Mouse (Mus musculus) MN1 (cell line): ENCODE measurements at regions not wholly inside any gene's neighbourhood (a gene's known extent, or its start where the extent isn't known, plus 50 kb on each side); places are given as distances from the start of the nearest gene placed in this dataset.
A peak's percentile ranks its signal among the peaks of the same experiment; 100 is the strongest.

Source experiments
- DNase-seq: peaks from one replicate; pipeline ENCODE4 v3.0.0-alpha.2; 2016; ENCODE audit warnings: low spot score

GRCm38 (mm10) chr14:71894811-71895210 lies 596.8 kb downstream of the Gm9195 start:
- DNase-seq: no peak

- no peak for DNase-seq
Observed at GRCm38 (mm10) chr14:71893361-71893760, 598.3 kb downstream of the Gm9195 start.

- DNase-seq: no peak
Observed at GRCm38 (mm10) chr14:71891667-71892066, 600.0 kb downstream of the Gm9195 start.

- DNase-seq: no peak
Observed at GRCm38 (mm10) chr14:71882871-71883270, 608.8 kb downstream of the Gm9195 start.

GRCm38 (mm10) chr14:71845546-71845945 lies 646.1 kb downstream of the Gm9195 start:
- peak; percentile 6 for DNase-seq

- DNase-seq: no peak
Observed at GRCm38 (mm10) chr14:71808863-71809487, 682.7 kb downstream of the Gm9195 start.

- peak; percentile 50 for DNase-seq
Observed at GRCm38 (mm10) chr14:71805624-71806023, 686.0 kb downstream of the Gm9195 start.

- DNase-seq: peak; percentile 32
Observed at GRCm38 (mm10) chr14:71799861-71800260, 691.8 kb downstream of the Gm9195 start.

- DNase-seq: peak; percentile 9
Observed at GRCm38 (mm10) chr14:71795713-71796112, 695.9 kb downstream of the Gm9195 start.

GRCm38 (mm10) chr14:71776990-71777525 lies 714.6 kb downstream of the Gm9195 start:
- no peak for DNase-seq

GRCm38 (mm10) chr14:71766856-71767255 lies 724.8 kb downstream of the Gm9195 start:
- no peak for DNase-seq

- DNase-seq: no peak
Observed at GRCm38 (mm10) chr14:71728542-71728941, 763.1 kb downstream of the Gm9195 start.

- DNase-seq: no peak
Observed at GRCm38 (mm10) chr14:71723526-71723925, 768.1 kb downstream of the Gm9195 start.

GRCm38 (mm10) chr14:71709528-71710289 lies 781.9 kb downstream of the Gm9195 start:
- no peak for DNase-seq

GRCm38 (mm10) chr14:71692752-71693437 lies 798.7 kb downstream of the Gm9195 start:
- DNase-seq: no peak

GRCm38 (mm10) chr14:71674564-71674963 lies 817.1 kb downstream of the Gm9195 start:
- DNase-seq: no peak

- DNase-seq: peak; percentile 19
Observed at GRCm38 (mm10) chr14:71673837-71674236, 817.8 kb downstream of the Gm9195 start.

GRCm38 (mm10) chr14:71672481-71672880 lies 819.2 kb downstream of the Gm9195 start:
- DNase-seq: no peak

- DNase-seq: no peak
Observed at GRCm38 (mm10) chr14:71671994-71672393, 819.6 kb downstream of the Gm9195 start.

- peak; percentile 62 for DNase-seq
Observed at GRCm38 (mm10) chr14:71670435-71670834, 821.2 kb downstream of the Gm9195 start.

GRCm38 (mm10) chr14:71666656-71667055 lies 825.0 kb downstream of the Gm9195 start:
- DNase-seq: no peak

- DNase-seq: peak; percentile 32
Observed at GRCm38 (mm10) chr14:71660166-71660565, 831.5 kb downstream of the Gm9195 start.
